Mouse (Mus musculus): Measurements from ENCODE around the gene Lamb2. TPM values are rescaled to one million over a fixed set of nuclear protein-coding genes. Genes with fewer than 3 reads are reported as not detected.

Lamb2 gene
- polyA plus RNA-seq, 1 experiment from 2014 or later = 17.1 TPM

DNA sequence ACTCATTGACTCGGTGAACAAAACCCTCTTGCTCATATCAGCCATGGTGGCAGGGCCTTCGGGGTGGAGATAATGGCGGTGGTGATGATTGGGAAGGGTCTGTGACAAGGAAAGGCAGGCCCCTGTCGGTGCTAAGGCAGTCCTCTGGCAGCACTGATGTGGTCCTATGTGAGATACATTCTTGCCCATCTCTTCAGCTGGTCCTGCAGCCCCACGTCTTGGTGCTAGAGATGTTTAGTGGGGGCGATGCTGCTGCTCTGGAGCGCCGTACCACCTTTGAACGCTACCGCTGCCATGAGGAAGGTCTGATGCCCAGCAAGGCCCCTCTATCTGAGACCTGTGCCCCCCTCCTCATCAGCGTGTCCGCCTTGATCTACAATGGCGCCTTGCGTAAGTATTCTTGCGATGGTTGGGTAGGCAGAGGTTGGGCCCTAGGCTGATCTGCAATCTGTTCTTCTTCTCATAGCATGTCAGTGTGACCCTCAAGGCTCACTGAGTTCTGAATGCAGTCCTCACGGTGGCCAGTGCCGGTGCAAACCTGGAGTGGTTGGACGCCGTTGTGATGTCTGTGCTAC lies 5.9 kb downstream of the Lamb2 start:
- Histone ChIP-seq H3K4me1 (ENCODE audit: control insufficient read depth, insufficient read depth, low read depth, low read length) (peaks cover 6% of the 10 kb centered on the region; the same call in 1 of the 2 replicates), H3K9ac (ENCODE audit: low read depth, low read length) (no peak overlapping the region), H3K27ac (ENCODE audit: low read depth, low read length) (no peak overlapping the region), H3K27me3 (replicated peaks; ENCODE audit: control insufficient read depth, insufficient read depth, low read length) (no peaks in the 10 kb centered on the region), H3K9me3 (ENCODE audit: control insufficient read depth, low read length) (no peaks in the 10 kb centered on the region), H3K36me3 (ENCODE audit: control insufficient read depth, insufficient read depth, low read length) (no peaks in the 10 kb centered on the region), H3K4me2 (ENCODE audit: low read length) (no peak overlapping the region), H3K4me3 (ENCODE audit: low read length) (no peak overlapping the region)
- no peak for ATAC-seq
- 95% methylated on average over 19 of the region's 19 CpGs for WGBS

DNA sequence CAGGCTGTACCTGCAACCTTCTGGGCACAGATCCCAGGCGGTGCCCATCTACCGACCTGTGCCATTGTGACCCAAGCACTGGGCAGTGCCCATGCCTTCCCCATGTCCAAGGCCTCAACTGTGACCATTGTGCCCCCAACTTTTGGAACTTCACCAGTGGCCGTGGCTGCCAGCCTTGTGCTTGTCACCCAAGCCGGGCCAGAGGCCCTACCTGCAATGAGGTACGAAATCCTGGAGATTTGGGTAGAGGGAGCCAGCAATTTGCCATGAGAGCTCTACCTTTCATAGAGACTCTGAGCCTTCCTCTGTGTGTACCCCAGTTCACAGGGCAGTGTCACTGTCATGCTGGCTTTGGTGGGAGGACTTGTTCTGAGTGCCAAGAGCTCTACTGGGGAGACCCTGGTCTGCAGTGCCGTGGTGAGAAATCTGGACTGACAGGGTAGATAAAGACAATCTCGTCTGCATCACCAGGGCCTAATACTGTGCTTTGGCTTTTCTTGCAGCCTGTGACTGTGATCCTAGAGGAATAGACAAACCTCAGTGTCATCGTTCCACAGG lies 7.5 kb downstream of the Lamb2 start:
- no peaks in the 10 kb centered on the region for H3K9me3 ChIP-seq (ENCODE audit: control insufficient read depth, low read length)
- no peak for ATAC-seq
- WGBS = 93% methylated on average over 8 of the region's 8 CpGs

DNA sequence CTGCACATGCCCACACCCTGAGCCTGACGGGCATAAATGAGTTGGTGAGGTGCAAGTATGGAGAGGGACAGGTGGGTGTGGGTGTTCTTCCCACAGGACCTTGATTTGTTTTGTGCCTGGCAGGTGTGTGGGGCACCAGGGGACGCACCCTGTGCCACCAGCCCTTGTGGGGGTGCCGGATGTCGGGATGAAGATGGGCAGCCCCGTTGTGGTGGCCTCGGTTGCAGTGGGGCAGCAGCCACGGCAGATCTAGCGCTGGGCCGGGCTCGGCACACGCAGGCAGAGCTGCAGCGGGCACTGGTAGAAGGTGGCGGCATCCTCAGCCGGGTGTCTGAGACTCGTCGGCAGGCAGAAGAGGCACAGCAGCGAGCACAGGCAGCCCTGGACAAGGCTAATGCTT lies 8.9 kb downstream of the Lamb2 start:
- no peak for ATAC-seq
- 94% methylated on average over 17 of the region's 17 CpGs for WGBS

More for the DNA sequence above, 7.5 kb downstream of the Lamb2 start:
- Histone ChIP-seq H3K36me3 (ENCODE audit: control insufficient read depth, insufficient read depth, low read length) (no peaks in the 10 kb centered on the region), H3K27ac (ENCODE audit: low read depth, low read length) (no peak overlapping the region), H3K4me2 (ENCODE audit: low read length) (no peak overlapping the region), H3K4me3 (ENCODE audit: low read length) (no peak overlapping the region), H3K9ac (ENCODE audit: low read depth, low read length) (no peak overlapping the region), H3K4me1 (ENCODE audit: control insufficient read depth, insufficient read depth, low read depth, low read length) (peaks cover 14% of the 10 kb centered on the region), H3K27me3 (replicated peaks; ENCODE audit: control insufficient read depth, insufficient read depth, low read length) (no peaks in the 10 kb centered on the region)

DNA sequence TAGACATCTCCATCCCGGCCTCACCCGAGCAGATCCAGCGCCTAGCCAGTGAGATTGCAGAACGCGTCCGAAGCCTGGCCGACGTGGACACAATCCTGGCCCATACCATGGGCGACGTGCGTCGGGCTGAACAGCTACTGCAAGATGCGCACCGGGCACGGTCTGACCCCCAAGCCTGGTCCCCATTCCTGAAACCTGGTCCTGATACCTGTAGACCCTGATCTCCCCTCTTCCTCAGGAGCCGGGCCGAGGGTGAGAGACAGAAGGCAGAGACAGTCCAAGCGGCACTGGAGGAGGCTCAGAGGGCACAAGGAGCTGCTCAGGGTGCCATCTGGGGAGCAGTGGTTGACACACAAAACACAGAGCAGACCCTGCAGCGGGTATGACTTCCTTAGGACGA lies 9.7 kb downstream of the Lamb2 start:
- H3K36me3 ChIP-seq (ENCODE audit: control insufficient read depth, insufficient read depth, low read length) = peaks cover 16% of the 10 kb centered on the region
- H3K9ac ChIP-seq (ENCODE audit: low read depth, low read length) = no peak overlapping the region
- H3K9me3 ChIP-seq (ENCODE audit: control insufficient read depth, low read length) = no peaks in the 10 kb centered on the region
- no peak for ATAC-seq
- no peak overlapping the region for H3K4me3 ChIP-seq (ENCODE audit: low read length)
- 0 out of 2 replicates have a peak overlapping the region, but pooled peaks have one; percentile 19 for H3K27ac ChIP-seq (ENCODE audit: low read depth, low read length)
- peaks cover 19% of the 10 kb centered on the region for H3K4me1 ChIP-seq (ENCODE audit: control insufficient read depth, insufficient read depth, low read depth, low read length)
- 97% methylated on average over 20 of the region's 20 CpGs for WGBS
- H3K4me2 ChIP-seq (ENCODE audit: low read length) = no peak overlapping the region
- no peaks in the 10 kb centered on the region for H3K27me3 ChIP-seq (replicated peaks; ENCODE audit: control insufficient read depth, insufficient read depth, low read length)

More for the DNA sequence above, 8.9 kb downstream of the Lamb2 start:
- Histone ChIP-seq H3K4me3 (ENCODE audit: low read length) (no peak overlapping the region), H3K4me1 (ENCODE audit: control insufficient read depth, insufficient read depth, low read depth, low read length) (peaks cover 19% of the 10 kb centered on the region), H3K27ac (ENCODE audit: low read depth, low read length) (no peak overlapping the region), H3K9me3 (ENCODE audit: control insufficient read depth, low read length) (no peaks in the 10 kb centered on the region), H3K4me2 (ENCODE audit: low read length) (no peak overlapping the region), H3K9ac (ENCODE audit: low read depth, low read length) (no peak overlapping the region), H3K27me3 (replicated peaks; ENCODE audit: control insufficient read depth, insufficient read depth, low read length) (no peaks in the 10 kb centered on the region), H3K36me3 (ENCODE audit: control insufficient read depth, insufficient read depth, low read length) (peaks cover 9% of the 10 kb centered on the region)

DNA sequence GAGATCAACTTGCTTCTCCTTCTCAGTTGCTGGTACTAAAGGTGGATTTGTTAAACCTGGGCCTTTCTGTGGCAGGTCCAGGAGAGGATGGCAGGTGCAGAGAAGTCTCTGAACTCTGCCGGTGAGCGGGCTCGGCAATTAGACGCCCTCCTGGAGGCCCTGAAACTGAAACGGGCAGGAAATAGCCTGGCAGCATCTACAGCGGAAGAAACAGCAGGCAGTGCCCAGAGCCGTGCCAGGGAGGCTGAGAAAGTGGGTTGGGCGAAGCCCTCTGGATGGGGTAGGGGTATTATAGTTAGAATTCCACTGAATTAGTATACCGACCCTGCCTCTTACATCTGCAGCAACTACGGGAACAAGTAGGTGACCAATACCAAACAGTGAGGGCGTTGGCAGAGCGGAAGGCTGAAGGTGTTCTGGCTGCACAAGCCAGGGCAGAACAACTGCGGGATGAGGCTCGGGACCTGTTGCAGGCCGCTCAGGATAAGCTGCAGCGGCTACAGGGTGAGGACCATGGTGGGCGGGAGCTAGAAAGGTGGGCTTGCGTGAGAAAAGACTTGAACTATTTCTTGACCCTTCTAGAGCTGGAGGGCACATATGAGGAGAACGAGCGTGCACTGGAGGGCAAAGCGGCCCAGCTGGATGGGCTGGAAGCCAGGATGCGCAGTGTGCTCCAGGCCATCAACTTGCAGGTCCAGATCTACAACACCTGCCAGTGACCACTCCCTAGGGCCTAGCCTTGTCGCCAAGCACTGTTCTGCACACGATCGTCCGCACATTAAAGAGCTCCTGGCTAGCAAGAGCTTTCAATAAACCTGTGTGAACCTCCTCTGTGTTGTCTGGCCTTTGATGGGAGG lies 10.4 kb downstream of the Lamb2 start:
- Histone ChIP-seq H3K9me3 (ENCODE audit: control insufficient read depth, low read length) (no peaks in the 10 kb centered on the region), H3K27me3 (replicated peaks; ENCODE audit: control insufficient read depth, insufficient read depth, low read length) (no peaks in the 10 kb centered on the region), H3K4me1 (ENCODE audit: control insufficient read depth, insufficient read depth, low read depth, low read length) (peaks cover 19% of the 10 kb centered on the region), H3K4me3 (ENCODE audit: low read length) (peak overlapping the region; percentile 93), H3K36me3 (ENCODE audit: control insufficient read depth, insufficient read depth, low read length) (peaks cover 23% of the 10 kb centered on the region), H3K27ac (ENCODE audit: low read depth, low read length) (peak overlapping the region; percentile 95), H3K4me2 (ENCODE audit: low read length) (peak overlapping the region; percentile 59), H3K9ac (ENCODE audit: low read depth, low read length) (peak overlapping the region; percentile 94)
- ATAC-seq = peak; percentile 9; the same call in 1 of the 2 replicates
- WGBS = 61% methylated on average over 26 of the region's 26 CpGs

DNA sequence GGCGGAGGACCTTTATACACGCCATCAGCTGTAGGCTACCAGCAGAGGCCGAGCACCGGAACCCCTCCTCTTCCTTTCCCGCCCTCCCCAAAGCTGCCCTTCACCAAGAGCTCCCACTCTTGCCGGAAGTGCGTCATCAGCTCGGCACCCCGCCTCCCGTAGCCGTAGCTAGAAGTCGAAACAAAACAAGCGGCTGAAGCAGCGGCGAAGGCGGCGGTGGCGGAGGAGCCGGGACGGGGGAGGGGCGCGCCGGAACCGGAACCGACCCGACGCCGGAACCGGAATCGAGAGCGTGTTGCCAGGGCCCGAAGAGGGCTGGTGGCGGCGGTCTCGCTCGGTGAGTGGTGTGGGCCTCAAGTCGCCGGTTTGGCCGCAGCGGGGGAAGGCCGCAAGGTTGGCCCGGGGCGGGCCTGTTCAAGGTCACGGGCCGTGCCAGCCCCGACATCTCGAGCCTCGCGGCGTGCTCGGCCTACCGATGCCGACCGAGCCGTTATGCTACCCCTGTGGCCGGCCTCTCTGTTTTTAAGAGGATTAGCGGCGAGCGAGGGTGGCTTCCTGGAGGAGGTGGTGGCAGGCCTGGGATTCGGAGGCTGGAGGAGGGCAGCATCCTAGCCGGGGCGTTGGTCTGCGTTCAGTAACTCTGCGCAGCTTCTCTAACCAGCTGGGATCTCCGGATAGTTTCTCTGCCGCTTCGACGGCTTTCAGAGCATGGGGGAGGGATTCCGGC lies 11.2 kb downstream of the Lamb2 start, which contains the start of gene Usp19:
TSS of gene Usp19 (plus strand) at position 44 of the 727 bp plus-strand sequence.
- Histone ChIP-seq H3K9me3 (ENCODE audit: control insufficient read depth, low read length) (no peaks in the 10 kb centered on the region), H3K4me2 (ENCODE audit: low read length) (peak within 1 kb of the TSS; percentile 59), H3K4me1 (ENCODE audit: control insufficient read depth, insufficient read depth, low read depth, low read length) (peaks cover 19% of the 10 kb centered on the region), H3K27me3 (replicated peaks; ENCODE audit: control insufficient read depth, insufficient read depth, low read length) (no peaks in the 10 kb centered on the region), H3K36me3 (ENCODE audit: control insufficient read depth, insufficient read depth, low read length) (peaks cover 28% of the 10 kb centered on the region), H3K9ac (ENCODE audit: low read depth, low read length) (peak within 1 kb of the TSS; percentile 94), H3K27ac (ENCODE audit: low read depth, low read length) (peak within 1 kb of the TSS; percentile 95), H3K4me3 (ENCODE audit: low read length) (peak within 1 kb of the TSS; percentile 93)
- ATAC-seq = peak; percentile 96
- under 1% methylated on average over 69 of the region's 69 CpGs for WGBS

DNA sequence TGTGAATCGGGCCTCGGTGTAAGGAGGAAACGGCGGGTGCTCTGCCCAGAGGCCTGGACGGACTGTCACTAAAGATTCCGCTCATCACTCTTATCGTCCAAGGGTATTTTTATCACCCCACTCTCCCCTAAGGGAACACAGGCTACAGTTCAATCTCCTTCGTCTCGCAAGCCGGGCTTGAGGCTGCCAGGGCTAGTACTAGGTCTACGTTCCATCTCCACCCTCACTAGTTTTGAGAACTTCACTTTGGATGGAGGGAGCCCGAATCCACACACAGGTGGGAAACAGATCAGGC lies 11.7 kb downstream of the Lamb2 start:
- WGBS = 12% methylated on average over 12 of the region's 12 CpGs
- H3K4me1 ChIP-seq (ENCODE audit: control insufficient read depth, insufficient read depth, low read depth, low read length) = peaks cover 19% of the 10 kb centered on the region
- ATAC-seq = no peak
- no peaks in the 10 kb centered on the region for H3K9me3 ChIP-seq (ENCODE audit: control insufficient read depth, low read length)
- peaks cover 33% of the 10 kb centered on the region for H3K36me3 ChIP-seq (ENCODE audit: control insufficient read depth, insufficient read depth, low read length)
- H3K27me3 ChIP-seq (replicated peaks; ENCODE audit: control insufficient read depth, insufficient read depth, low read length) = no peaks in the 10 kb centered on the region
- H3K4me3 ChIP-seq (ENCODE audit: low read length) = peak overlapping the region; percentile 93
- H3K4me2 ChIP-seq (ENCODE audit: low read length) = peak overlapping the region; percentile 59
- H3K27ac ChIP-seq (ENCODE audit: low read depth, low read length) = peak overlapping the region; percentile 95
- H3K9ac ChIP-seq (ENCODE audit: low read depth, low read length) = peak overlapping the region; percentile 94

DNA sequence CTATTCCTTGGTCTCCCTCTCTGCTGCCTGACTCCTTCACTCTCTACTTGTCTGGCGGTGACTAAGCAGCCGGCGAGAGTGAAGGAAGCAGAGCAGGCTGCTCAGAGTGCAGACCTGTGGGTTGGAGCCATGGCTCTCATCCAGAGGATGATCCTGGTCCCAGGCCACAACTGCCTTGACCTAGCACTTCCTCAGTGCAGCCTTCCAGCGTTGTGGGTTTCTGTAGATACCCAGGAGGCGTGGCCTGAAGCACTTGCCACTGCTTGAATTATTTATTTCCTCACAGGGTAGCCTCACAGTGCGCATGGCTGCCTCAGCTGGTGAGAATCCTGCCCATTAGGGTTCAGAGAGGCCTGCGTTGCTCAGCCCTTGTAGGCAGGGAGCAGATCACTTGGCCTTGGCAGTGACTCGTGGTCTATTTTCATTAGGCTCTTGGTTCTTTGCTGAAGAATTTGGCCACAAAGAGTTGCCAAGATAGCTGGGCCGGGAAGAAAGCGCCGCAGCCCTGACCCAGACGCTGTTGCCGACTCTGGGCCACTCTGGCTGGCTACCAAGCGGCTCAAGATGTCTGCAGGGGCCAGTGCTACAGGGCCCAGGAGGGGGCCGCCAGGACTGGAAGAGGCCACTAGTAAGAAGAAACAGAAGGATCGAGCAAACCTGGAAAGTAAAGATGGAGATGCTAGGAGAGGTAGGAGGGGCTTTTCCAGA lies 12.7 kb downstream of the Lamb2 start:
- Histone ChIP-seq H3K27me3 (replicated peaks; ENCODE audit: control insufficient read depth, insufficient read depth, low read length) (no peaks in the 10 kb centered on the region), H3K9ac (ENCODE audit: low read depth, low read length) (peak overlapping the region; percentile 94), H3K4me3 (ENCODE audit: low read length) (peak overlapping the region; percentile 2), H3K4me2 (ENCODE audit: low read length) (peak overlapping the region; percentile 59), H3K4me1 (ENCODE audit: control insufficient read depth, insufficient read depth, low read depth, low read length) (peaks cover 19% of the 10 kb centered on the region), H3K9me3 (ENCODE audit: control insufficient read depth, low read length) (no peaks in the 10 kb centered on the region), H3K27ac (ENCODE audit: low read depth, low read length) (no peak overlapping the region), H3K36me3 (ENCODE audit: control insufficient read depth, insufficient read depth, low read length) (peaks cover 41% of the 10 kb centered on the region)
- 85% methylated on average over 16 of the region's 16 CpGs for WGBS
- ATAC-seq = no peak
